Comparison of ENCODE assay signal across 8 mouse cellular contexts in the genomic region with DNA sequence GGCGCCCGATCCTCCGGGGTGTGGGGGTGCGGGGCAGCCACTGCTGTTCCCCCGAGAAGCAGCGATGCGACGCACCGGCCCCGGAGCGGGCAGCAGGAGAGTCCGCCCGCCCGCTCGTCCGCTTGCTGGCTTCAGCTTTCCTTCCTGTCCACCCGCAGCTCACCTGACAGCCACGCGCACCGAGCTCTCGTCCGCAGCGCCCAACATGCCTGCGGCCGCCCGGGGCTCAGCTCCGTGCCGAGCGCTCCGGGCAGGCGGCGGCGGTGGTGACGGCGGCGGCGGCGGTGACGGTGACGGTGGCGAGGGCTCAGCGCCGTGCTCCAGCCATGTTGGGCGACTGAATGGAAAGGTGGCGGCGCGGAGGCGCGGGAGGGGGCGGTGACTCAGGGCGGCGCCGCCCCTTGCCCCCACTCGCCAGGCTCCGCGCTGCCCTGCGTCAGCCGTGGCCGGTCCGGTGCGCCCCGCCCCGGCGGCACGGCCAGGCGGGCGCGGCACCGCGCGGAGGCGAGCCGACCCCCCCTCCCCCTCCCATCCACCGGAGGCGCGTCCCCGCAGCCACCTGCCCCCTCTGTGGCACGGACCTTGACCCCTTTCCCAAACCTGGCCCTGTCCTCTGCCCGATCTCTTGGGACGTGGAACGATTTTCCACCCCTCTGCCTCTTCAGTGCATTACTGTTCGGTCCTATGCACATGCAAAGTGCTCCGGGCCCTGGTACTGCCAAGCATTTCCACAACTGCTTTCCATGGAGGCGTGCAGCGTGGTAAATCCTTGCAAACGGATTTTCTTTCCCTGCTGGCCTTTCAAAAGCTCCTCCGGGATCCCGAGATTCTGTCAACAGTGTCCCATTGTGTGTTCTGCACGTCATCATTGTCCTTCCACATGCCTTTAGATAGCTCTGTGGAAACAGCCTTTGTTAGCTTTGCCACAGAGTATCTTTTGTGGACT. TPM values are rescaled to one million over a fixed set of nuclear protein-coding genes. Genes with fewer than 3 reads are reported as not detected.
DNase-seq lines count a peak whose midpoint lies in the region; ATAC-seq and TF ChIP-seq lines count a peak whose summit lies in the region.

A gene (minus strand): TSS at position 453 of the 946 bp plus-strand sequence.

- TF ChIP-seq CTCF in embryonic fibroblast, embryonic 13.5 days (IDR thresholded peaks at IDR 0.05; ENCODE audit: borderline replicate concordance, insufficient read depth, low read length), result no peak

- H3K36me3 ChIP-seq in heart, embryonic 11.5 days (ENCODE audit: control insufficient read depth, insufficient read depth, low read length), result no peaks in the 10 kb centered on the region
- no peaks in the 10 kb centered on the region for H3K36me3 ChIP-seq in kidney, embryonic 15.5 days
- H3K36me3 ChIP-seq in limb, embryonic 13.5 days, result no peaks in the 10 kb centered on the region
- H3K36me3 ChIP-seq in midbrain, embryonic 13.5 days, result no peaks in the 10 kb centered on the region
- H3K36me3 ChIP-seq in stomach, embryonic 15.5 days, result no peaks in the 10 kb centered on the region

- under 1% methylated on average over 70 of the region's 89 CpGs for WGBS in heart, embryonic 11.5 days (ENCODE audit: insufficient replicate concordance)
- WGBS in kidney, embryonic 15.5 days, result under 1% methylated on average over 88 of the region's 89 CpGs
- under 1% methylated on average over 51 of the region's 89 CpGs for WGBS in limb, embryonic 13.5 days
- under 1% methylated on average over 69 of the region's 89 CpGs for WGBS in midbrain, embryonic 13.5 days
- WGBS in stomach, embryonic 15.5 days, result 2% methylated on average over 61 of the region's 89 CpGs

- DNase-seq in urinary bladder, adult 18-20 months (ENCODE audit: low spot score in 2 of 2), result peak; percentile 62 to 67
- DNase-seq in urinary bladder, postnatal 10 days (ENCODE audit: low spot score), result no peak

- H3K9ac ChIP-seq in heart, embryonic 11.5 days (ENCODE audit: low read depth, low read length), result peak within 1 kb of the TSS; percentile 81
- peak within 1 kb of the TSS; percentile 79 for H3K9ac ChIP-seq in kidney, embryonic 15.5 days
- peak within 1 kb of the TSS; percentile 77 for H3K9ac ChIP-seq in limb, embryonic 13.5 days
- peak within 1 kb of the TSS; percentile 98 for H3K9ac ChIP-seq in midbrain, embryonic 13.5 days (replicated peaks)
- peak within 1 kb of the TSS; percentile 80 for H3K9ac ChIP-seq in stomach, embryonic 15.5 days

- no peak within 1 kb of the TSS for H3K27ac ChIP-seq in embryonic fibroblast, embryonic 13.5 days (ENCODE audit: insufficient read depth, low read length)
- H3K27ac ChIP-seq in heart, embryonic 11.5 days (ENCODE audit: low read depth, low read length), result peak within 1 kb of the TSS; percentile 78
- H3K27ac ChIP-seq in kidney, embryonic 15.5 days, result peak within 1 kb of the TSS; percentile 87
- H3K27ac ChIP-seq in limb, embryonic 13.5 days, result peak within 1 kb of the TSS; percentile 44; the same call in 1 of the 2 replicates
- H3K27ac ChIP-seq in midbrain, embryonic 13.5 days, result peak within 1 kb of the TSS; percentile 100
- peak within 1 kb of the TSS; percentile 94 for H3K27ac ChIP-seq in stomach, embryonic 15.5 days

- H3K4me1 ChIP-seq in embryonic fibroblast, embryonic 13.5 days (ENCODE audit: control insufficient read depth, insufficient read depth, low read length), result no peaks in the 10 kb centered on the region
- H3K4me1 ChIP-seq in heart, embryonic 11.5 days (ENCODE audit: control insufficient read depth, insufficient read depth, low read length), result 0 out of 2 replicates have a peak, but pooled peaks cover 5% of the 10 kb centered on the region
- H3K4me1 ChIP-seq in kidney, embryonic 15.5 days, result peaks cover 12% of the 10 kb centered on the region
- H3K4me1 ChIP-seq in limb, embryonic 13.5 days, result peaks cover 9% of the 10 kb centered on the region
- H3K4me1 ChIP-seq in midbrain, embryonic 13.5 days (replicated peaks), result peaks cover 45% of the 10 kb centered on the region
- 0 out of 2 replicates have a peak, but pooled peaks cover 2% of the 10 kb centered on the region for H3K4me1 ChIP-seq in stomach, embryonic 15.5 days

- no peaks in the 10 kb centered on the region for H3K9me3 ChIP-seq in heart, embryonic 11.5 days (replicated peaks; ENCODE audit: control insufficient read depth, low read length)
- H3K9me3 ChIP-seq in kidney, embryonic 15.5 days (replicated peaks), result no peaks in the 10 kb centered on the region
- H3K9me3 ChIP-seq in limb, embryonic 13.5 days, result no peaks in the 10 kb centered on the region
- H3K9me3 ChIP-seq in midbrain, embryonic 13.5 days, result no peaks in the 10 kb centered on the region
- H3K9me3 ChIP-seq in stomach, embryonic 15.5 days, result no peaks in the 10 kb centered on the region

- ATAC-seq in heart, embryonic 11.5 days (replicated peaks; ENCODE audit: insufficient number of reproducible peaks, low FRiP score, low TSS enrichment), result peak; percentile 88
- ATAC-seq in kidney, embryonic 15.5 days (replicated peaks; ENCODE audit: low FRiP score), result peak; percentile 95
- peak; percentile 94 for ATAC-seq in limb, embryonic 13.5 days (ENCODE audit: low FRiP score, low read depth)
- ATAC-seq in midbrain, embryonic 13.5 days, result peak; percentile 95
- ATAC-seq in stomach, embryonic 15.5 days (ENCODE audit: insufficient read depth, low FRiP score, low read depth), result peak; percentile 94

- H3K4me3 ChIP-seq in embryonic fibroblast, embryonic 13.5 days (ENCODE audit: insufficient read depth, low read length), result peak within 1 kb of the TSS; percentile 53
- peak within 1 kb of the TSS; percentile 91 for H3K4me3 ChIP-seq in heart, embryonic 11.5 days (ENCODE audit: low read depth, low read length)
- H3K4me3 ChIP-seq in kidney, embryonic 15.5 days (replicated peaks), result peak within 1 kb of the TSS; percentile 89
- H3K4me3 ChIP-seq in limb, embryonic 13.5 days, result peak within 1 kb of the TSS; percentile 88
- peak within 1 kb of the TSS; percentile 76 for H3K4me3 ChIP-seq in midbrain, embryonic 13.5 days (replicated peaks)
- H3K4me3 ChIP-seq in stomach, embryonic 15.5 days (replicated peaks), result peak within 1 kb of the TSS; percentile 92

- peak within 1 kb of the TSS; percentile 99 for H3K4me2 ChIP-seq in heart, embryonic 11.5 days
- peak within 1 kb of the TSS; percentile 99 for H3K4me2 ChIP-seq in kidney, embryonic 15.5 days
- peak within 1 kb of the TSS; percentile 100 for H3K4me2 ChIP-seq in limb, embryonic 13.5 days (replicated peaks)
- H3K4me2 ChIP-seq in midbrain, embryonic 13.5 days (replicated peaks), result peak within 1 kb of the TSS; percentile 68
- peak within 1 kb of the TSS; percentile 97 for H3K4me2 ChIP-seq in stomach, embryonic 15.5 days

- TF ChIP-seq POLR2A in embryonic fibroblast, embryonic 13.5 days (IDR thresholded peaks at IDR 0.05; ENCODE audit: low read depth, low read length), result peak; percentile 56; the same call in 1 of the 2 replicates

- no peaks in the 10 kb centered on the region for H3K27me3 ChIP-seq in heart, embryonic 11.5 days (ENCODE audit: control insufficient read depth, insufficient read depth, low read length)
- no peaks in the 10 kb centered on the region for H3K27me3 ChIP-seq in kidney, embryonic 15.5 days
- no peaks in the 10 kb centered on the region for H3K27me3 ChIP-seq in limb, embryonic 13.5 days
- no peaks in the 10 kb centered on the region for H3K27me3 ChIP-seq in midbrain, embryonic 13.5 days
- no peaks in the 10 kb centered on the region for H3K27me3 ChIP-seq in stomach, embryonic 15.5 days (replicated peaks)

RNA-seq across cellular contexts. Expression of the gene that starts here (rescaled TPM):
- 8.8 and 9.5 TPM in 2 replicates for polyA plus RNA-seq in embryonic fibroblast, embryonic 13.5 days (2011; ENCODE audit: insufficient read length, low read depth, missing spikeins)
- polyA plus RNA-seq in heart, embryonic 11.5 days (2014; fragmentation: Nextera tagmentation; extraction: Ambion mirVana), result 6.5 TPM in 2 replicates
- polyA plus RNA-seq in kidney, embryonic 15.5 days (2015; fragmentation: Nextera tagmentation; extraction: Ambion mirVana), result 7.4 and 8.2 TPM in 2 replicates
- polyA plus RNA-seq in limb, embryonic 13.5 days (2015; fragmentation: Nextera tagmentation; extraction: Ambion mirVana), result 6.7 and 7.3 TPM in 2 replicates
- polyA plus RNA-seq in midbrain, embryonic 13.5 days (2015; fragmentation: Nextera tagmentation; extraction: Ambion mirVana), result 63.1 and 64.4 TPM in 2 replicates
- 16.3 and 18.3 TPM in 2 replicates for polyA plus RNA-seq in stomach, embryonic 15.5 days (2015; fragmentation: Nextera tagmentation; extraction: Ambion mirVana)
